Mouse (Mus musculus): ENCODE data around the gene Umps.

Umps gene

DNA sequence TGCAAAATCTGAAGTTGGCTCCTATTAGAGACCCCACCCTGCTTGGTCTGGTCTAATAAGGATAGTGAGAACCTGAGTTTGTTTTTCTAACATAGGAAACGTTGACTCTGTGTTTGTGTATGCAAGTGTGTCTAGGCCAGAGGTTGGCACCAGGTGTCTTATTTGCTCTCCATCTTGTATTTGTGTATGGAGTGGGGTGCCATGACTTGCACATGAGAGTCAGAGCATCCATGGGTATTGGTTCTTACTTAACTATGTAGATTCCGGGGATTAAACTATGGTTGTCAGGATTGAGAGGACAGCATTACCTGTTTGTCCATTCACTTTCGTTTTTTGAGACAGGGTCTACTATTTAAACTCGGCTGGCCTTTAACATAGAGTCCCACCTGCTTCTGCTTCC is 13.8 kb downstream of the Umps start:
- DNase-seq: no peak

DNA sequence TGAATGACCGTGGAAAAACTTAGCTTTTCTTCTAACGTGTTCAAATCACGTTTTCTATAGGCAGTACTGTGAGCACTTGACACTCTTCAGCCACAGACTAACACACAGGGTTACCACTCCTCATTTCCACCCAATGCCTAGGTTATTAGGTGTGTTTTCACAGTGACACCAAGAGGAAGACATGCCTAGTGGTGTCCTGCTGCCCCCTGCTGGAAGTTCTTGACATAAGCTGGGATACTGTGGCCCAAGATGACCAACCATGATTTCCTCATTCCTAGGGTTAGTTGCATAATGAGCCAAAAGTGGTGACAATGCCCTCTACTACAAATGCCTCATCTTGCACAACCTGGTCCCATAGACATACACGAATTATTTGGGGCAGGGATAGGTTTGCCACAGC is 16.0 kb downstream of the Umps start:
- peak; percentile 83 for DNase-seq

DNA sequence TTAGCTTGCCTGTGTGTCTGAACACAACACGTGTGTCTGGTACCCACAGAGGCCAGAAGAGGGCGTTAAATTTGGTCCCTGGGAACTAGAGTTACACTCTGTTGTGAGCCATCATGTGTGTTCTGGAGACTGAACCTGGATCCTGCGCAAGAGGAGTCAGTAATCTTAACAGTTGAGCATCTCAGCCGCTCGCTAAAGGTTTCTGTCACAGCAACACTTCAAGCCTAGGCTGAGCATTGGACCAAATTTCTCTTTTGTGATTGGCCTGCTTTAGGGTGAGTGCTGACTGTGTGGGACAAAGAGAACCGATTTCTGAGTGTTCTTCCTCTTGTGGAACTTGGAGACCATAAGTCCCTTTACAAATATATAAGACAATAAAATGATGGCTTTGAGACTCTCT is 16.5 kb downstream of the Umps start:
- DNase-seq: no peak

DNA sequence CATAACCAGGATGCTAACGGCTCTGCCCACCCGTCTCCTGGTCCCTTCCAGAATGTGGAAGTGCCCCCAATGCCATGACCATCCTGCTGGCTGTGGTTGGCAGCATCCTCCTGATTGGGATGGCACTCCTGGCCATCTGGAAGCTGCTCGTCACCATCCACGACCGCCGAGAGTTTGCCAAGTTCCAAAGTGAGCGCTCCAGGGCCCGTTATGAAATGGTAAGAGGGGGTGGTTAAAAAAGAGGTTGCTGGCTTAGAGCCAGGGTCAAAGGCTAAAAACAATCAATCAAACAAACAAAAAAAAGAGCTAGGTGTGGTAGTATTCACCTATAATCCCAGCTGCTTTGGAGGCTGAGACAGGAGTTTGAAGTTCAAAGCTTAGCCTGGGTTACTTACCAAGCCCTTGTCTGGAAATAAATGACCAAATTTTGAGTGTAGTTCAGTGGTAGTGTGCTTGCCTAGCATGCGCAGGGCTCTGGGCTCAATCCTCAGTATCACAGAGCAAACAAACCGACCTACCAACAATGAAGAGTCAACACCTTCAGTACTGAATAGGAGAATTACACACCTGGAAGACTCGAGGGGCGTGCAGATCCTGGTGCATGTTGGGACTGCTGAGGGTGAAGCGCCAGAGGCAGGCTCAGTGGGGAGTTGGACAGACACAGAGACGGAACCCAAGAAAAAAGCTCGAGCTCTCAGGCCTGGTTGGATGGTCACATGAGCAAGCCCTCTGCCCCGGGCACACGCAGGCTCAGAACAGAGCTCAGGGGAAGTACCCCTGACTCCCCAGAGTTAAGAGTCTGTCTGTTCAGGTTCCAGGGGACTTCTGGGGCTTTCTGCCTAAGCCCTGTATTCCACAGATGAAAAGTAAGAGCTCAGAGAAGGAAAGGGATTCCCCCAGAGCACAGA is 18.9 kb downstream of the Umps start:
- DNase-seq: no peak

DNA sequence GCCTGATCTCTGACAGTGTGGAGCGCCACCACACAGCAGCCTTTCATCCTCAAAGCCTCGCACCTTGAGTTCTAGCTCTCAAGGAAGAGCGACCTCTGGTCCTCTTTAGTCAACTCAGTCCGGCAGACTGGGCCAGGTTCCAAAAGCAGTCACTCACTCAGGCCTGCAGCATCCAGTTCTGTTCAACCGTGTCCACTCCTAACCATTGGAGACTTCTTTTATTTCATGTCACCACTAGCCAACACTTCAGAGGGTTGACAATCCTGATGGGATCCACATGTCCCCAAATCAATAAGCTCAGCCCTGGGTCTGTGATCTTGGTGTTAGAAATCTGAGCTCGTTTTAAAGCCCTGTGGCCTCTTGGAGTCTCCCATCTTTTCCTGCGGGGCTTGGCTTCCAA is 20.8 kb downstream of the Umps start:
- no peak for DNase-seq

DNA sequence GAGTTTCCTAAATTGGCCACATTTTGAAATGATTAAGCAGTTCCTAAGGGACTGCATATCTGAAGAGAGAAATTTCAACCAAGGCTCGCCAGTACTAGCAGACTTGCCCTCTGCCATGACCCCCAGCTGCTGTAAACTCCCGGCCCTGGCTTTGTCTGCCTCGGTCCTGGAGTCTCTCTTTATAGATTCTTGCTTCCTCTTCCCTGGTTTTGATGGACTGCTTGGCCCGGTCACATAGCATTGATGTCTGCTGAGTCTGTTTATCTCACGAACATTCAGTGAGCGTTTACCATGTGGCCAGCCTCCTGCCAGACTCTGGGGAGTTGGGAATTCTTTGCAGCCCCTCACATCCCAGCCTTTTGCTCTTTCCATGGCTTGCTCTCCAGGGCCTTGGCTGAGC is 22.1 kb downstream of the Umps start:
- DNase-seq: no peak

DNA sequence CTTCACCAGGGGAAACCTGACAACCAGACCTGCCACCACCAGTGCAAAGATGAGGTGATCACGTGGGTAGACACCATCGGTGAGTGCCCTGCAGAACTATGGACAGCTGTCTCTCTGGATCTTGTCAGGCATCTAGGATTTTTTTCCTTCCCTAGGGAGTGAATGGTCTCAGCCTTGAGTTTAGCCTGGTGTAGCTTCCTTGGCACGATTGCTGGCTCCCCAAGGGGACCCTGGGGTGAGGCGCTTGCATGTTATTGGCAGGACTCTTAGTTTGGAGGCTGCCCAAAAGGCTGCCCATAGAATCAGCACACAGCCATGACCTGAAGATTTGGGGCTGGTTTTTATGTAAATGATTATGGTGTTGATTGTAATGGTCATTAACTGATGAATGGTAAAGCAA is 22.7 kb downstream of the Umps start:
- DNase-seq: no peak

DNA sequence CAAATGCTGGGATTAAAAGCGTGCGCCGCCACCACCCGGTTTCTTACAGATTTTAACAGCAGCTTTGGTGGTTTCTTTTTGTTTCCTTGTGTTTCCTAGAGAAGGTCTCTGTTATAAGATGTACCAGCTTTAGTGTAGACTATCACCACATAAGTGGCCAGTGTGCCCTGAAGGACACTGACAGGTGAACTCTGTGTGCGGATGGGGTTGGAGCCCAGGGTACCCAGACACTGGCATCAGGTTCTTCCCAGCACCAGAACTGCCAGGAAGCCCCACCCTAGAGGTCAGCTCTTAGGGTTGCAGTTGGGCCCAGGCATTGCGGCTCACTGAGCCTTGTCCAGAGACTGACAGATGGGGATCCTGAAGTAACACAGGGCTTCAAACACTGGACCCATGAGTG is 23.4 kb downstream of the Umps start:
- DNase-seq: no peak

DNA sequence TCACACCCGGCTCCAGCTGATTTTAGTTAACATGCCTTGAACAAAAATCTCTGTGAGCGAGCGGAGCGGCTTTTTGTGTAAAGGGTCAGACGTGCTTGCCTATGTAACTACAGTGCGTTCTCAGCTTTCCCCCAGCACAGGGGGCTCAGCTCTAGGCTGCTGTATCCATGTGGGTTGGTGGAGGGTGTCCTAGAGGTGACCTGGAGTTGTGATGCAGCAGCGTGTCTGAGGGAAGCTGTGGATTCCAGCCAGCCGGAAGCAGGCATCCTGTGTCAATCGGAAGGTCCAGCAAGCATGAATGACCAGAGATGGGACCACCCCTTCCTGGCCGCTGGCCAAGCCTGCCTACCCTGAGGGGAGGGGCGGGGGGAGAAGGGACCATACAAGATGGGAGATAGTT is 24.5 kb downstream of the Umps start:
- no peak for DNase-seq

DNA sequence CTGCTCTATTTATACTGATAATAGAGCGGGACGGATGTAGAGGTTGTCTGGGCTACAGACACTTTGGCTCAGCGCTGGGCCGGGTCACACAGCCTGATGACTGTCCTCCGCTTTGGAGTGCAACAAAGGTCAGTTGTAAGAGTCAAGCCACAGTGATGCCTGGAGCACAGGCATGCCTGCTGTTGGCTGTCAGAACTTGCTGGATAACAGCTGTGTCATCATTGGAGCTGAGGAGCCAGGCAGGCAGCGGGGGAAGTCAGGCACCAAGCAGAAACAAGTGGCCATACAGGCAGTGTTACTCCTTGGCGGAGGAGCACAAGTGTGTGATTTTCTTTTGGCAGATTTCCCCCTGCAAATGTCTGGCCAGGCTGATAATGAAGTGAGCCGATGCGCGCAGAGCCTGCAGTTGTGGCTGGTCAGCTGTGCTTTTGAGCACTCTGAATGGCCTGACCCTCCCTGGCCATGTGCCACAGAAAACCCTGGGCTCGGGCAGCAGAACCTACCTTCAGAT is 25.5 kb downstream of the Umps start:
- peak; percentile 42 for DNase-seq

DNA sequence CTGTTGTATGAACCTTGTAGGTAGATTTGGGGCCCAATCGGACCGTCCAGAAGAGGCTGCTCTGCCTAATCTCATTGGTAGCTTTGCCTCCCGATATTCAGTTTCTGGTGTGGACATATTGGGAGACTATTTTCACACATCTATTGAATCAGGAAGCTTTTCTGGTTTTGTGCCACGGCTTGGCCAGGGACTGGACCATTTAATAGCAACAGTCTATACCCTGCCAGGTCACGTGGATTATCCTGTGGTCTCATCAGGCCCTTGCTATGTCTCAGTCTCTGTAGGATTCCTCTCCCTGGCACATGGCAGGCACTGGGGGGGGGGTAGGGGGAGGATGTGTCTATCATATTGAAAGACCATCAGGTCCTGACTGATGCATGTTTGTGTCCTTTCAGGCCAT is 26.7 kb downstream of the Umps start:
- no peak for DNase-seq

DNA sequence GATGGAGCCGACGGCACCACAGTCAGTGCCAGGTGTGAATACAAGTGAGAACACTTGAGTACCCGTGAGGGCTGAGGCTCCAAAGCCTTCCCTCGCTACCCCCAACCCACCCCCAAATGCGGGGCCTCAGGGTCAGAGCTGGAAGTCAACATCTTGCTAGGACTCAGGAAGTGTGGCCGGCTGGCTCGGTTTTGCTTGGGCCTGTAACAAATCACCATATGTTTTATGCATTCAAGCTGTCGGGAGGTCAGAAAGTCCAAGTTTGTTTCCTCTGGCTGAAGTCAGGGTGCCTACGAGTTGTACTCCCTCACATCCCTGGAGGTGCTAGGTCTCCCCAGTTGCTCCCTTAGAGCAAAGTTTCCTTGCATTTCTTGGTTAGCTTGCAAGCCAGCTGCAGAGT is 27.2 kb downstream of the Umps start:
- no peak for DNase-seq

DNA sequence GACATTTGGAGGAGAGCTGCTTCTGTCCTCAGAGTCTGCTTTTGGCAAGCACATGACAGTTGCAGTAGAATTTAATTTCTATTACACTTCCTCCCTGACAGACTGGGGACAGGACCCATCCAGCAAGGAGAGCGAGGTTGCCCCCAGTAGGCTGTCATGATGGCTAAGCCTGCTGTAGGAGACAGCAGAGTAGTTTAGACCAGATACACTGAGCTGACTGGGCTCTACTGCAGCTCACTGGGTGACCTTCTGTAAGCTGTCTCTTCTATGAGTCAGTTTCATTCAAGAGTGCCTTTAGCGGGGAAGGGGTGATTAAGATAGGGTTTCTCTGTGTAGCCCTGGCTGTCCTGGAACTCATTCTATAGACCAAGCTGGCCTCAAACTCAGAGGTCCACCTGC is 27.7 kb downstream of the Umps start:
- DNase-seq: no peak

DNA sequence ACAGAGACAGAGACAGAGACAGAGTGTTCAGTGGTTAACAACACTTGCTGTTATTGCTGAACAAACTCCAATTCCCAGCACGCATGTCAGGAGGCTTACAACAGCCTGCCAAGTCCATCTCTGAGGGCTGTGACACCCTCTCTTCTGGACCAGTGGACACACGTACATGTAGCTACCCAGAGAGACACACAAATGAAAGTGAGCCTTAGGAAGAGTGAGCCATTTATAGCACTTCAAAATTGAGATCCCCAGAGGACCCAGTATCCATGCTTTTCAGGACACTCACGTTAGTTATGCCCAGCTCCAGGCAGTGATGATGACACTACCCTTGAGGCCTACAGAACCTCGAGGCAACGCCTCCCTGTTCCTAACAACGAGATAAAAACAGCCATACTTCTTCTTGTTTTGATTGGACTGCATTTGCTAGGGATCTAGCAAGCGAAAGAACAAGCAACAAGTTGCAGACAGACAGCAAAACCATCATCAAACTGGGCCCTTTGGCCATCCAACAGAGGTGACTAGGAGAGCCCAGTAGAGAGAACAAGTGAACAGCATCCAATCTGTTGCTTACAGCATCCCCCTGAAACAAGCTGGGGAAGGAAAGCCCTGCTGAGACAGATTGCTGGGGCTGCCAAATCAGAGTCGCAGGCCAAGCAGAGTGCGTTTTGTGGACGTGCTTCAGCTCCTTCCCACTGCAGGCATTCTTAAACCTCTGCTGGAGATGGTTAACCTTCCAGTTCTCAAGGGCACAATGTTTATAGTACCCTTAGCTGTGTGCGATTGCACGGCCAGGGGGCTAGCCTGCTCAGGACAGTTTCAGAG is 28.3 kb downstream of the Umps start:
- DNase-seq: no peak

DNA sequence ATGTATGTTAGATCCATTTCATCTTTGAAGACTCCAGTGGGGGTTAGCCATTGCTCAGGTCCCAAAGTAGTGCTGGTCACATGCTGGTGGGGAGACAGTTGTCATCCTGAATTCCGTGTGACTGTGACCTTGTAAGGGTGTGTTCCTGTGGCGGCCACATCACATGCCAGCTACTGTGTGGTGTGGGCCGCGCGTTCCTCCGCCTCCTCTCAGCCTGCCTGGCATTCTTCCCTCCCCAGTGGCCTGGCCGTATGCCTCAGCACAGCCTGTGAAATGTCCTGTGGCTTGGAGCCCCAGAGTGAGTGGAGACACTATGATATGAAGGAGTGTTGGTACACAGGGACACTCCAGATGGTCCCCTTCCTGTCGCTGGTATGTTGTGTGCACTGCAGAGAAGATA is 29.3 kb downstream of the Umps start:
- DNase-seq: peak; percentile 39

DNA sequence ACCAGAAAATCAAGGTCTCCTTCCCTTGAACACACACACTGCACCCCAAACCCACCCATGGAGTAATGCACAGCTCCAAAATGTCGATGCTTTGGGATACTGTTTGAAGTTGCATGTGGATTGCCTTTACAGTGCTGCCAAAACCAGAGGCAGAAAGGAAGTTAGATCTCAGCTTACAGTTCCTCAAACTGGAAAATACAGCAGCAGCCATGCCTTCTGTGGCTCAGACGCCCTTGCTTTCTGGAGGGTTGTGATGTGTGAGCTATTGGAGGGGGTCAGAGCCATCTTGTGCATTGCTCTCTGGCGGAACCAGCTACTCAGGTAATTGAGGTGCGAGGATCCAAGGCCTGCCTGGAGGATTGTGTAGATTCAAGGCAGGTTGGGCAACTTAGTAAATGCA is 30.0 kb downstream of the Umps start:
- no peak for DNase-seq

DNA sequence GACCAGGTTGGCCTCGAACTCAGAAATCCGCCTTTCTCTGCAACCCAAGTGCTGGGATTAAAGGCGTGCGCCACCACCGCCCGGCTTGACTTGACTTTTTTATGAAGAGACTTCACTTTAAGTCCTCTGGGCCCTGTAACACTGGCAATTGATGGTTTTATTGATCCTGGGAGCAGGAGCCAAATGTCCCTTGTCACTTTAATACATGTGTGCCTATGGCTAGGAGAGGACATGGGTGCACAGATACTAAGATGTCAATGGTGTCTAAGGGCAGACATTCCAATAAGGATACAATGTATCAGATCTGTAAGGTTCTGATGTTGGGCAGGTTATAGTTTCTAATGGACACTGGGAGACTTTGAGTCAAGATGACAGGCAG is 31.4 kb downstream of the Umps start:
- DNase-seq: no peak

DNA sequence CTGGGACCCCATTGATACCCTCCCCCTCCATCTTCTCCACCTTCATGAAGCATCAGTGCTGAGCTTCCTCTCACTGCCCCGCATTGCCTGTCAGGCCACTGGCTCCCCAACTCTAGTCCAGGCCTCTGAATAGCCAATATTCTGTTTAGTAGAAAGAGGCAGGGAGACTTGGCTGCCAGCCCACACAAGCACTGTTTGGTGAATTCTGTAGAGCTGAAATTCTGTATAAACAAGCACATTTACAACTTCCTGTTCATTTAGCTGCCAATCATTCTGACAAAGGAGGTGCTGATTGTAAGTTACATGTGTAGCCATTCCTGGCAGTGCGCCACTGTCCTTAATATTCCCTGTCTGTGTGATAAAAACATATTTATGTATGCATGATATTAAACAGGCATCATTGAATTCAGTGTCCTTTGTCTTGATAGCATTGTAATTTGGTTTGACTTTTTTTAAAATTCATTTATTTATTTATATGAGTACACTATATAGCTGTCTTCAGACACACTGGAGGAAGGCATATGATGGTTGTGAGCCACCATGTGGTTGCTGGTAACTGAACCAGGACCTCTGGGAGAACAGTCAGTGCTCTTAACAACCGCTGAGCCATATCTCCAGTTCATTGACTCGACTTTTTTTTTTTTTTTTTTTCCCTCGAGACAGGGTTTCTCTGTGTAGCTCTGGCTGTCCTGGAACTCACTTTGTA is 32.0 kb downstream of the Umps start:
- peak; percentile 76 for DNase-seq

DNA sequence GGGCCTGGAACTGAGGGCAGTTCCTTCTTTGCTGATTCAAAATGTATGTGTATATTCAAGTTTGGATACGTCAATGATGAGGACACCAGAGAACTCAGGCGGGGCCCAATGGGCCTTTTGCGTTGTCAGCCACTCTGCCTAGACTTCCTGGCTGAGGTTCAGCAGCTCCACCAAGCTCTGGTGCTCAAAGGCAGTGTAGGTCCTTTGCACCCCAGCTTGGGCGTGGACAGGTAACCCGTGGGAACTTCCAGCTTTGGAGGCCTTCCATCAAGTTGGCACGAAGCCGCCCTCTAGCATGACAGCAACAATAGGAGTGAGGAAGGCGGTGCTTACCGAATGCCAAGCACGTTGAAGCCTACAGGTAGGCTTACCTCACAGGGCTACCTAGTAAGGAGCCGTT is 33.4 kb downstream of the Umps start:
- DNase-seq: no peak

DNA sequence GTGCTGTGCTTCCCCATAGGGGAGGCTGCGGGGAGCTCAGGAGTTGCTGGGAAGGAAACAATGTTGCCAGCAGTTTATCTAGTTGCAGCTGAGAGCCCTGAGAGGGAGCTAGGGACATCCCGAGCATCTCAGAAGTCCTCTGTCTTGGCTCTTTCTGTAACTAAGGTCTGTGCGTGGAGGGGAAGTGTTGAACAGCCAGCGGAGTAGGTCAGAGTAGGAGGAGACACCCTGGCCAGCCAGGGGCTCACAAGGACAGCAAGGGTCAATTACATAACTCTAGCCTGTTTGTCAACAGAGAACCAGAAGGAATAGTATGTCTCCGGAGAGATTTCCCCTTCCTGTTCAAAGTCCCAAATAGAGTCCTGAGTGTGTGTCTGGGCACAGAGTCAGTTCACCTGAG is 34.7 kb downstream of the Umps start:
- DNase-seq: no peak

DNA sequence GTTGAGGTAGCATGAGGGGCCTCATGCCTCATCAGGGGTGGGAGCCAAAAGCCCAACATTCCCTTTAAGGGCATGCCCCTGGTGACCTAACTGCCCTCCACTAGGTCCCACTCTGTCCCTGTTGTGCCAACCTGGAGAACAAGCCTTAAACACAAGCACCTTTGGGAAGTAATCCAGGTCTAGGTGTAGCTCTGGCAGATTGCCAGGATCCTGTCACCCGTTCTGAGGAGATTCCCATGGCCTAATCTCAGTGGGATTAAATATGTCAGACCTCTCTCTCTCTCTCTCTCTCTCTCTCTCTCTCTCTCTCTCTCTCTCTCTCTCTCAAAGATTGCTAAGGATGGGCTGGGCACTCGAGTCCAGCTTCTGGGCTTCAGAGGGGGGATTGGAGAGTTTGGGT is 35.2 kb downstream of the Umps start:
- DNase-seq: no peak

DNA sequence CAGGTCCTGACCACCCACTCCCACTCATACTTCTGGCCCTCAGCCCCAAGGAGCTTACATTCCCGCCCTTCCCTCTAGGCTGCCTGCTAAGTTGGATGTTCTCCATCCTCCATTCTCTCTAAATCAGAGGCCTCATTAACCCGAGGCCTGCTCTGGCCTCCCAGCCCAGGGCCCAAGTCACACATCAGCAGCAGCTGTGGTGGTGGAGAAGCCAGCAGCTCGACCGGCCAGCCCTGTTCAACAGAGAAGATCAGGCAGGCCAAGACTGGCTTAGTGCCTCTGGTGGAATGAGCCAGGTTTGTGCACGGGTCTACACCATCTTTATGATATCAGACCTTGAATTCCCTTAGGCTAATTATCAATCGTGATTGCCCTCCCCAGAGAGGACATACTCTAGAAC is 36.1 kb downstream of the Umps start:
- DNase-seq: no peak

DNA sequence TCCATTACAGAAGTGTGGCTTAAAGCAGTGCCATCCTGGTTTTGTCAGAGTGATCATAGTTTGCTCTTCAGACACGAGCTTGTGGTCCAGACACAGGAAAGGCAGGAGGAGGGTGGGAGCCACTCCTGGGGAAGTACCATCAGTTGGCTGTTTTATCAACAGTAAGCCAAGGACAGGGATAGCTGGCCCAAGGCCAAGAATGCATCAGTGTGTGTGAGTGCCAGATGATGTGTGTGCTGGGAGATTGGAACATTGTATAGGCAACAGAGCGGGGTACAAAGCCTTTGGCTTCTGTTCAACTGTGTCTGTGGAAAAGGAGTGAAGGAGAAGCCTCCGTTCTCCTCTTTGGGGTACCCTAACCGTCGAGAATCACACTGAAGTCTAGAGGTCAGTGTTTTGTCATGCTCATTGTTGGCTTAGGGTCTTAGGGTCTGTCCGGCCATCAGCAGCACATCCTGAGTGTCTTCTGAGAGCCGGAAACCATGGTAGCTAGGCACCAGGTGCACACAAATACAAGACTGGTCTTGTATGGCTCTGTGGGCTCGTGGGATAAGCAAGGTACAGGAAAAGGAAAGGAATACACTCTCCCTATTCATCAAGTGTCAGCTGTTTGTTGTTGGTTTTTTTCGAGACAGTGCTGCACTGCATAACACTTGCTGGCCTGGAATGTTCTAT is 37.9 kb downstream of the Umps start:
- DNase-seq: no peak

Data from right cerebral cortex, postnatal 4 days (tissue).